21 mouse cellular contexts compared by ENCODE assay signal in the genomic region with DNA sequence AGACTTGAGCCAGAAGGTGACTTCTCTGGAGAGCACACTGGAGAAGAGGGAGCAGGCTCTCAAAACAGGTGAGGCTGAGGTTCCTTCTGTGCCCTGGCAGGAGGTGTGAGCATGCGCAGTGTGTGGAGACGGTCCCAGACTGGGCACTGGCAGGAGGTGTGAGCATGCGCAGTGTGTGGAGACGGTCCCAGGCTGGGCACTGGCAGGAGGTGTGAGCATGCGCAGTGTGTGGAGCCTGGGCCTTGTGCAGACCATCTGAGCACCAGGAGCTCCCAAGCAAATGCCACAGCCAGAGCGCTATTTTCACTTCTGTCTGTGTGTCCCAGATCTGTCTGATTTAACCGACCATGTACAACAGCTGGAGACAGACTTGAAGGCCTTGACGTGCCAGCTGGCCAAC. TPM values are rescaled to one million over a fixed set of nuclear protein-coding genes. Genes with fewer than 3 reads are reported as not detected.
A peak's percentile ranks its signal among the peaks of the same experiment; 100 is the strongest.
DNase-seq lines count a peak whose midpoint lies in the region; TF ChIP-seq lines count a peak whose summit lies in the region.
"Not testable (repeated sequence)": the region's sequence is repeated elsewhere in the genome, so short reads cannot be mapped to it uniquely, and the experiment has no call there.
"Had no signal": no experiment of that assay in that cellular context is flagged by ENCODE, and none has a peak within 500 bp of the region (broad histone marks: within the 10 kb centered on the region; RNA-seq: fewer than 3 reads in every experiment).

No protein-coding gene starts in this region.

- H3K27me3 ChIP-seq in CH12.LX (replicated peaks), result peaks cover 41% of the 10 kb centered on the region

- not testable (repeated sequence) for TF ChIP-seq POLR2A in CH12.LX (IDR thresholded peaks at IDR 0.05; ENCODE audit: low read depth, low read length)

- not testable (repeated sequence) for TF ChIP-seq CTCF in CH12.LX (conservative IDR thresholded peaks at IDR 0.05 in 1 of 2, IDR thresholded peaks at IDR 0.05 in 1 of 2; ENCODE audit: low read depth in 2 of 2, low read length in 2 of 2)

- not testable (repeated sequence) for H3K9me3 ChIP-seq in CH12.LX (replicated peaks; ENCODE audit: low read length)

- H3K4me1 ChIP-seq in CH12.LX (ENCODE audit: control insufficient read depth in 1 of 2, insufficient read depth in 2 of 2), result not testable (repeated sequence)

- not testable (repeated sequence) for H3K27ac ChIP-seq in CH12.LX (ENCODE audit: insufficient read depth, low read depth)

- dilution Hi-C loops in CH12.LX (cut with MboI; ENCODE audit: extremely low pct_ligation_motif_present, extremely low pct_unique_long_range_greater_than_20kb, low sequenced_read_pairs), result not testable (repeated sequence)

- in situ Hi-C loops in CH12.LX (cut with MboI; ENCODE audit: low pct_ligation_motif_present, low pct_unique_long_range_greater_than_20kb, low sequenced_read_pairs), result not testable (repeated sequence)

- not testable (repeated sequence) for H3K9ac ChIP-seq in CH12.LX (ENCODE audit: insufficient read depth, low read depth)

- not testable (repeated sequence) for TF ChIP-seq RAD21 in CH12.LX (IDR thresholded peaks at IDR 0.05; ENCODE audit: low read depth, low read length)

- not testable (repeated sequence) for DNase-seq in CH12.LX (ENCODE audit: extremely low read depth)
- DNase-seq in cerebellum, adult 11-12 months, result peak; percentile 37
- peak; percentile 8 for DNase-seq in cerebellum, adult 8-10 months
- DNase-seq in cerebellum, postnatal 10 days, result peak; percentile 38 to 48
- DNase-seq in cerebellum, postnatal 36 days, result peak; percentile 6 to 11
- peak; percentile 58 for DNase-seq in heart, adult 11 months
- DNase-seq in lung, postnatal 36 days, result peak; percentile 12
- peak; percentile 2 for DNase-seq in thymus, postnatal 0 days (ENCODE audit: low spot score)

- not testable (repeated sequence) for TF ChIP-seq EP300 in CH12.LX (IDR thresholded peaks at IDR 0.05; ENCODE audit: low read length)

- not testable (repeated sequence) for H3K36me3 ChIP-seq in CH12.LX (replicated peaks in 1 of 2; ENCODE audit: control insufficient read depth in 1 of 2, insufficient read depth in 1 of 2, low read length in 1 of 2)

- not testable (repeated sequence) for H3K79me2 ChIP-seq in CH12.LX (replicated peaks; ENCODE audit: control insufficient read depth, extremely low read depth, insufficient read depth, poor library complexity, severe bottlenecking)

- H3K4me3 ChIP-seq in CH12.LX (replicated peaks in 1 of 3; ENCODE audit: low read depth in 2 of 3, low read length in 2 of 3, poor library complexity in 1 of 3), result not testable (repeated sequence)

- H3K4me2 ChIP-seq in CH12.LX (ENCODE audit: insufficient read depth, low read depth, poor library complexity, severe bottlenecking), result not testable (repeated sequence)

TF ChIP-seq in CH12.LX, 34 proteins besides CTCF, POLR2A, EP300 and RAD21:
- 0 out of 2 replicates have a peak, but pooled peaks have one; percentile 31 for TF ChIP-seq NRF1 (IDR thresholded peaks at IDR 0.05; ENCODE audit: low read depth, low read length)
TF ChIP-seq in CH12.LX: peak in this region for 1; not testable (repeated sequence) for 33.

RNA-seq across cellular contexts. Expression of gene Mgl2, which starts 5.8 kb away (rescaled TPM):
- total RNA-seq in CH12.LX (2012; rRNA removed) (0.08 TPM in 1 of 2 replicates, not detected in the other), CH12.LX (2014; rRNA removed) (not detected in 2 replicates)
- polyA plus RNA-seq in CH12.LX (2012; ENCODE audit: insufficient read length, low read depth), result not detected in 2 replicates
- 5.3 and 6.0 TPM in 2 replicates for polyA plus RNA-seq in thymus, postnatal 0 days (2015; fragmentation: Nextera tagmentation; extraction: Ambion mirVana)
- total RNA-seq: G1E; hindbrain, postnatal 0 days had no signal
- polyA plus RNA-seq: embryonic facial prominence, embryonic 12.5 days; forebrain, embryonic 12.5 days; G1E; inflammation-experienced regulatory T-cells, adult 6 months; Patski had no signal

RNA-seq across cellular contexts. Expression of gene Clec10a, which starts 20.1 kb away (rescaled TPM):
- total RNA-seq in CH12.LX (2012; rRNA removed) (0.21 TPM in 1 of 2 replicates, not detected in the other), CH12.LX (2014; rRNA removed) (not detected in 2 replicates)
- not detected in 2 replicates for polyA plus RNA-seq in CH12.LX (2012; ENCODE audit: insufficient read length, low read depth)
- polyA plus RNA-seq in thymus, postnatal 0 days (2015; fragmentation: Nextera tagmentation; extraction: Ambion mirVana), result 3.6 and 3.7 TPM in 2 replicates
- polyA plus RNA-seq: Patski had no signal

RNA-seq across cellular contexts. Expression of gene Asgr2, which starts 43.5 kb away (rescaled TPM):
- 0.17 TPM in 1 of 2 replicates, not detected in the other for total RNA-seq in CH12.LX (2012; rRNA removed)
- total RNA-seq in CH12.LX (2014; rRNA removed), result not detected in 2 replicates
- polyA plus RNA-seq in CH12.LX (2012; ENCODE audit: insufficient read length, low read depth), result 0.19 and 0.39 TPM in 2 replicates
- polyA plus RNA-seq in thymus, postnatal 0 days (2015; fragmentation: Nextera tagmentation; extraction: Ambion mirVana), result 0.26 and 0.42 TPM in 2 replicates
- total RNA-seq: G1E; gastrocnemius, adult 8-10 months; gastrocnemius, postnatal 25 days; heart, postnatal 4 days; hindbrain, postnatal 0 days had no signal
- polyA plus RNA-seq: embryonic facial prominence, embryonic 12.5 days; forebrain, embryonic 12.5 days; forebrain, embryonic 15.5 days; G1E; heart, embryonic 13.5 days; hindbrain, embryonic 11.5 days; hindbrain, embryonic 14.5 days; hindbrain, postnatal 0 days; inflammation-experienced regulatory T-cells, adult 6 months; Patski had no signal
